Mouse (Mus musculus) lung, embryonic 16.5 days (tissue): ENCODE data around the gene Gaa. TPM values are rescaled to one million over a fixed set of nuclear protein-coding genes. Genes with fewer than 3 reads are reported as not detected.

Experiments used
- ATAC-seq: fragments of 200-750 bp; cut with Nextera tagmentation; 2 replicates; pipeline ENCODE4 v1.8.0; 2017; ENCODE audit warnings: low read depth, mild to moderate bottlenecking, moderate library complexity
- H3K27ac ChIP-seq: fragments of 300-500 bp; sonication (generic); 2 replicates; pipeline ENCODE4 v1.5.1; 2014; ENCODE audit warnings: mild to moderate bottlenecking, control low read depth, low read length
- H3K27me3 ChIP-seq: fragments of 300-500 bp; sonication (generic); 2 replicates; pipeline ENCODE4 v1.6.1; 2014; ENCODE audit warnings: low read depth, low read length, mixed read lengths; ENCODE audit not compliant: control insufficient read depth, insufficient read depth
- H3K36me3 ChIP-seq: fragments of 300-500 bp; sonication (generic); 2 replicates; pipeline ENCODE4 v1.6.1; 2014; ENCODE audit warnings: low read length; ENCODE audit not compliant: control insufficient read depth, insufficient read depth
- H3K4me1 ChIP-seq: fragments of 300-500 bp; sonication (generic); replicated peaks from 2 replicates; pipeline ENCODE4 v1.6.1; 2014; ENCODE audit warnings: low read length, mixed read lengths; ENCODE audit not compliant: control insufficient read depth, insufficient read depth
- H3K4me2 ChIP-seq: fragments of 300-500 bp; sonication (generic); 2 replicates; pipeline ENCODE4 v1.6.1; 2014; ENCODE audit warnings: low read depth, low read length, control low read depth
- H3K4me3 ChIP-seq: fragments of 300-500 bp; sonication (generic); 2 replicates; pipeline ENCODE4 v1.5.1; 2014; ENCODE audit warnings: mild to moderate bottlenecking, low read length, control low read depth
- H3K9ac ChIP-seq: fragments of 300-500 bp; sonication (generic); 2 replicates; pipeline ENCODE4 v1.6.1; 2014; ENCODE audit warnings: low read length, control low read depth
- H3K9me3 ChIP-seq: fragments of 300-500 bp; sonication (generic); 2 replicates; pipeline ENCODE4 v1.6.1; 2016; ENCODE audit warnings: low read length; ENCODE audit not compliant: control insufficient read depth
- WGBS: fragments of 180-500 bp; shearing (Covaris S2); extraction: QIAGEN DNeasy Blood & Tissue Kit; methylation state at CpG from one replicate; pipeline ENCODE4 v1.1.7; 2014; 5-methylcytosine and 5-hydroxymethylcytosine counted together
- polyA plus RNA-seq: library from polyadenylated mRNA; unstranded; fragments of >200 nt; fragmentation: Nextera tagmentation; extraction: Ambion mirVana; gene quantifications from 2 replicates; pipeline ENCODE4 v1.2.1, GENCODE M21; 2015

The Gaa gene
- polyA plus RNA-seq, 1 experiment from 2014 or later: 77.7 TPM

- Histone ChIP-seq H3K4me2 (0 out of 2 replicates have a peak overlapping the region, but pooled peaks have one; percentile 95), H3K4me1 (peaks cover 20% of the 10 kb centered on the region), H3K9me3 (no peaks in the 10 kb centered on the region), H3K9ac (no peak overlapping the region), H3K27ac (no peak overlapping the region), H3K4me3 (no peak overlapping the region), H3K36me3 (peaks cover 39% of the 10 kb centered on the region), H3K27me3 (no peaks in the 10 kb centered on the region)
- WGBS: 75% methylated on average over 6 of the region's 6 CpGs
- ATAC-seq: no peak
These were observed 30.3 kb downstream of the Gaa start for GRCm38 (mm10) chr11:119297996-119298395.

- Histone ChIP-seq H3K4me2 (peak overlapping the region; percentile 95), H3K4me1 (peaks cover 20% of the 10 kb centered on the region), H3K27me3 (no peaks in the 10 kb centered on the region), H3K36me3 (peaks cover 29% of the 10 kb centered on the region), H3K27ac (0 out of 2 replicates have a peak overlapping the region, but pooled peaks have one; percentile 58), H3K9me3 (no peaks in the 10 kb centered on the region), H3K9ac (peak overlapping the region; percentile 96), H3K4me3 (peak overlapping the region; percentile 93)
- ATAC-seq: no peak
- WGBS: 10% methylated on average over 7 of the region's 7 CpGs
These were observed 31.2 kb downstream of the Gaa start for GRCm38 (mm10) chr11:119298917-119299316.

GRCm38 (mm10) chr11:119299391-119300245, 31.9 kb downstream of the Gaa start, which contains the start of gene Eif4a3:
Gene Eif4a3 (minus strand): TSS chr11:119300089.
- Histone ChIP-seq H3K9ac (peak within 1 kb of the TSS; percentile 96), H3K4me1 (peaks cover 20% of the 10 kb centered on the region), H3K4me3 (peak within 1 kb of the TSS; percentile 93), H3K9me3 (no peaks in the 10 kb centered on the region), H3K27me3 (no peaks in the 10 kb centered on the region), H3K27ac (peak within 1 kb of the TSS; percentile 88), H3K4me2 (peak within 1 kb of the TSS; percentile 95), H3K36me3 (peaks cover 22% of the 10 kb centered on the region)
- peak; percentile 96 for ATAC-seq
- under 1% methylated on average over 89 of the region's 89 CpGs for WGBS

GRCm38 (mm10) chr11:119300246-119300935, 32.7 kb downstream of the Gaa start:
- ATAC-seq: peak; percentile 78
- Histone ChIP-seq H3K9ac (peak overlapping the region; percentile 96), H3K27me3 (no peaks in the 10 kb centered on the region), H3K4me2 (peak overlapping the region; percentile 77), H3K27ac (peak overlapping the region; percentile 88), H3K4me3 (peak overlapping the region; percentile 93), H3K4me1 (peaks cover 20% of the 10 kb centered on the region), H3K9me3 (no peaks in the 10 kb centered on the region), H3K36me3 (peaks cover 16% of the 10 kb centered on the region)
- WGBS: under 1% methylated on average over 31 of the region's 31 CpGs

- peaks cover 13% of the 10 kb centered on the region for H3K36me3 ChIP-seq
- H3K9me3 ChIP-seq: no peaks in the 10 kb centered on the region
- H3K27ac ChIP-seq: no peak overlapping the region
- ATAC-seq: no peak
- H3K4me3 ChIP-seq: no peak overlapping the region
- 9% methylated on average over 2 of the region's 2 CpGs for WGBS
- H3K27me3 ChIP-seq: no peaks in the 10 kb centered on the region
- peaks cover 20% of the 10 kb centered on the region for H3K4me1 ChIP-seq
- H3K9ac ChIP-seq: no peak overlapping the region
- H3K4me2 ChIP-seq: peak overlapping the region; percentile 77; the same call in 1 of the 2 replicates
These were observed 33.3 kb downstream of the Gaa start for GRCm38 (mm10) chr11:119300986-119301385.

GRCm38 (mm10) chr11:119304904-119305712, 37.4 kb downstream of the Gaa start:
- no peak overlapping the region for H3K9ac ChIP-seq
- 45% methylated on average over 16 of the region's 16 CpGs for WGBS
- peak; percentile 24; the same call in 1 of the 2 replicates for ATAC-seq

GRCm38 (mm10) chr11:119306762-119307657, 39.3 kb downstream of the Gaa start:
- no peak overlapping the region for H3K9ac ChIP-seq
- H3K27me3 ChIP-seq: no peaks in the 10 kb centered on the region; the same call in 1 of the 2 replicates
- ATAC-seq: peak; percentile 27; the same call in 1 of the 2 replicates
- 43% methylated on average over 13 of the region's 13 CpGs for WGBS
- no peaks in the 10 kb centered on the region for H3K4me1 ChIP-seq
- no peak overlapping the region for H3K27ac ChIP-seq
- no peaks in the 10 kb centered on the region for H3K36me3 ChIP-seq
- H3K4me3 ChIP-seq: no peak overlapping the region
- no peaks in the 10 kb centered on the region for H3K9me3 ChIP-seq
- H3K4me2 ChIP-seq: no peak overlapping the region

More at GRCm38 (mm10) chr11:119304904-119305712, 37.4 kb downstream of the Gaa start:
- no peaks in the 10 kb centered on the region; the same call in 1 of the 2 replicates for H3K27me3 ChIP-seq
- no peak overlapping the region for H3K27ac ChIP-seq
- H3K4me3 ChIP-seq: no peak overlapping the region
- H3K4me1 ChIP-seq: peaks cover 6% of the 10 kb centered on the region; the same call in 1 of the 2 replicates
- no peak overlapping the region for H3K4me2 ChIP-seq
- H3K9me3 ChIP-seq: no peaks in the 10 kb centered on the region
- no peaks in the 10 kb centered on the region for H3K36me3 ChIP-seq

- no peak for ATAC-seq
- Histone ChIP-seq H3K4me3 (no peak within 1 kb of the TSS), H3K4me2 (no peak within 1 kb of the TSS), H3K4me1 (no peaks in the 10 kb centered on the region), H3K9me3 (no peaks in the 10 kb centered on the region), H3K27ac (no peak within 1 kb of the TSS), H3K9ac (no peak within 1 kb of the TSS), H3K36me3 (no peaks in the 10 kb centered on the region), H3K27me3 (no peaks in the 10 kb centered on the region; the same call in 1 of the 2 replicates)
- 44% methylated on average over 1 of the region's 1 CpGs for WGBS
These were observed 39.9 kb downstream of the Gaa start, which contains the start of gene Card14 for GRCm38 (mm10) chr11:119307658-119307867. Gene Card14 (plus strand): TSS chr11:119307768.
